Mouse (Mus musculus): Measurements from ENCODE around the gene Adcy2.

DNA sequence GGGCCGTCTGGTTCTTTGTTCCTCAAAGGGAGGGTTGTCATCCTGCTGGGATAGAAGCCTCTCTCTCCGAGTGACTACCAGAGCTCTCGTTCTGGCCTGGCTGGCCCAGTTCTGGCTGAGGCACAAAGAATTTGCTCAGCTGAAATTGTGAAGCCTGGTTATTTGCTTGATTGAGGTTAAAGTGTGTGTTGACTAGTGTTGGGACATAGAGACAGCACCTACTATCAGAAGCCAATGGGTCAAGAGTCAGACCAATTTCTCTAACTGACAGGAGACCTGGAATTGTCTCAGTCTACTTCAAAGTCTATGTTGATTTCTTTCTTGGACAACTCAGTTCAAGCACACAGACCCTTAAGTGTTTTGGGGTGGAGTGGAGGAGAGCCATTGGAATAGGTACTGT, 372.3 kb downstream of the Adcy2 start:
- TF ChIP-seq CTCF (IDR thresholded peaks at IDR 0.05 in 2 of 3, conservative IDR thresholded peaks at IDR 0.05 in 1 of 3; ENCODE audit: control insufficient read depth in 1 of 3, insufficient read depth in 1 of 3, low read depth in 2 of 3, low read length in 3 of 3, poor library complexity in 1 of 3, severe bottlenecking in 1 of 3) (no peak), UBTF (IDR thresholded peaks at IDR 0.05; ENCODE audit: borderline replicate concordance, insufficient read depth, low read depth, low read length) (no peak)

Data from MEL (cell line).